Mouse (Mus musculus) lung, postnatal 4 days (tissue): ENCODE measurements around the gene Dkk3.
"Not testable (repeated sequence)": the region's sequence is repeated elsewhere in the genome, so short reads cannot be mapped to it uniquely, and the experiment has no call there.

Source experiments
- DNase-seq, 2 experiments: peaks; one replicate each; pipeline ENCODE4 v3.0.0; 2021

The Dkk3 gene

GRCm38 (mm10) chr7:112165593-112165992 is 6.7 kb upstream of the Dkk3 start:
- DNase-seq = no peak

- DNase-seq = not testable (repeated sequence)
Observed at GRCm38 (mm10) chr7:112165032-112165431, 6.2 kb upstream of the Dkk3 start.

- DNase-seq = no peak
Observed at GRCm38 (mm10) chr7:112164430-112164829, 5.6 kb upstream of the Dkk3 start.

GRCm38 (mm10) chr7:112159835-112160234 is 978 bp upstream of the Dkk3 start:
- no peak for DNase-seq

GRCm38 (mm10) chr7:112158316-112158741 is 528 bp downstream of the Dkk3 start:
- peak; percentile 51 to 75 for DNase-seq

- DNase-seq = peak in 1 of 2 experiments; percentile 34
Observed at GRCm38 (mm10) chr7:112157584-112158315, 1.1 kb downstream of the Dkk3 start.

GRCm38 (mm10) chr7:112155194-112155593 is 3.7 kb downstream of the Dkk3 start:
- peak; percentile 20 to 45 for DNase-seq

- DNase-seq = no peak
Observed at GRCm38 (mm10) chr7:112154445-112154844, 4.4 kb downstream of the Dkk3 start.

GRCm38 (mm10) chr7:112149113-112149512 is 9.7 kb downstream of the Dkk3 start:
- no peak for DNase-seq

- DNase-seq = no peak
Observed at GRCm38 (mm10) chr7:112147979-112148378, 10.9 kb downstream of the Dkk3 start.

GRCm38 (mm10) chr7:112144646-112145179 is 14.1 kb downstream of the Dkk3 start:
- no peak for DNase-seq

GRCm38 (mm10) chr7:112143978-112144377 is 14.9 kb downstream of the Dkk3 start:
- DNase-seq = no peak

GRCm38 (mm10) chr7:112143090-112143500 is 15.8 kb downstream of the Dkk3 start:
- no peak for DNase-seq

GRCm38 (mm10) chr7:112142616-112143015 is 16.2 kb downstream of the Dkk3 start:
- no peak for DNase-seq

GRCm38 (mm10) chr7:112140725-112141124 is 18.1 kb downstream of the Dkk3 start:
- DNase-seq = no peak

- DNase-seq = peak; percentile 40 to 79
Observed at GRCm38 (mm10) chr7:112138509-112139405, 20.1 kb downstream of the Dkk3 start.

- DNase-seq = no peak
Observed at GRCm38 (mm10) chr7:112138168-112138508, 20.7 kb downstream of the Dkk3 start.

- no peak for DNase-seq
Observed at GRCm38 (mm10) chr7:112136537-112136936, 22.3 kb downstream of the Dkk3 start.

GRCm38 (mm10) chr7:112135161-112135560 is 23.7 kb downstream of the Dkk3 start:
- DNase-seq = no peak

- DNase-seq = no peak
Observed at GRCm38 (mm10) chr7:112133277-112133676, 25.6 kb downstream of the Dkk3 start.

GRCm38 (mm10) chr7:112132005-112132404 is 26.9 kb downstream of the Dkk3 start:
- no peak for DNase-seq

GRCm38 (mm10) chr7:112130660-112131059 is 28.2 kb downstream of the Dkk3 start:
- DNase-seq = no peak

GRCm38 (mm10) chr7:112129851-112130250 is 29.0 kb downstream of the Dkk3 start:
- peak in 1 of 2 experiments; percentile 54 for DNase-seq

- DNase-seq = no peak
Observed at GRCm38 (mm10) chr7:112128810-112129209, 30.0 kb downstream of the Dkk3 start.
